Mouse (Mus musculus) neural tube, embryonic 10.5 days (tissue): Measurements from ENCODE around the gene Gm8773.
A peak's percentile ranks its signal among the peaks of the same experiment; 100 is the strongest.

Experiments used
- DNase-seq: peaks from one replicate; pipeline ENCODE4 v3.0.0-alpha.2; 2017; ENCODE audit warnings: low spot score; ENCODE audit errors: extremely low spot score

Gm8773 gene

GRCm38 (mm10) chr5:5573749-5574317 lies at the start of gene Gm8773:
Gene Gm8773 (plus strand): TSS chr5:5573799.
- DNase-seq, result peak; percentile 65

GRCm38 (mm10) chr5:5533656-5534420 lies 39.8 kb upstream of the Gm8773 start:
- DNase-seq, result no peak

- DNase-seq, result no peak
These were observed 37.5 kb upstream of the Gm8773 start for GRCm38 (mm10) chr5:5536131-5536530.

- DNase-seq, result no peak
These were observed 33.8 kb upstream of the Gm8773 start for GRCm38 (mm10) chr5:5539771-5540170.

- DNase-seq, result no peak
These were observed 33.2 kb upstream of the Gm8773 start for GRCm38 (mm10) chr5:5540385-5540784.

- DNase-seq, result no peak
These were observed 22.5 kb upstream of the Gm8773 start for GRCm38 (mm10) chr5:5551110-5551509.

GRCm38 (mm10) chr5:5559079-5559740 lies 14.4 kb upstream of the Gm8773 start, which contains the start of gene Gtpbp10:
Gene Gtpbp10 (minus strand): TSS chr5:5559538.
- DNase-seq, result peak; percentile 95

GRCm38 (mm10) chr5:5559798-5560197 lies 13.8 kb upstream of the Gm8773 start:
- no peak for DNase-seq

- DNase-seq, result no peak
These were observed 12.4 kb upstream of the Gm8773 start for GRCm38 (mm10) chr5:5561041-5561706.

GRCm38 (mm10) chr5:5562435-5562834 lies 11.2 kb upstream of the Gm8773 start:
- DNase-seq, result no peak

- DNase-seq, result no peak
These were observed 14.1 kb downstream of the Gm8773 start for GRCm38 (mm10) chr5:5587686-5588085.

GRCm38 (mm10) chr5:5610540-5610939 lies 36.9 kb downstream of the Gm8773 start:
- no peak for DNase-seq

GRCm38 (mm10) chr5:5618329-5618728 lies 44.7 kb downstream of the Gm8773 start:
- no peak for DNase-seq

GRCm38 (mm10) chr5:5625491-5625890 lies 51.9 kb downstream of the Gm8773 start:
- no peak for DNase-seq
